Mouse (Mus musculus) lung, postnatal 14 days (tissue): ENCODE measurements around the gene Stx19.

Experiments used
- DNase-seq: peaks from one replicate; pipeline ENCODE4 v3.0.0; 2021

Stx19 gene

GRCm38 (mm10) chr16:62852464-62853252 lies 38.2 kb downstream of the Stx19 start:
- no peak for DNase-seq

GRCm38 (mm10) chr16:62853611-62854126 lies 39.2 kb downstream of the Stx19 start:
- no peak for DNase-seq

- peak; percentile 76 for DNase-seq
Observed at GRCm38 (mm10) chr16:62854191-62855068, 40.0 kb downstream of the Stx19 start, which contains the start of gene Pros1. Gene Pros1, plus strand, starts transcription at chr16:62854307.

- no peak for DNase-seq
Observed at GRCm38 (mm10) chr16:62855385-62855784, 40.9 kb downstream of the Stx19 start.

- no peak for DNase-seq
Observed at GRCm38 (mm10) chr16:62856273-62856672, 41.8 kb downstream of the Stx19 start.

DNA sequence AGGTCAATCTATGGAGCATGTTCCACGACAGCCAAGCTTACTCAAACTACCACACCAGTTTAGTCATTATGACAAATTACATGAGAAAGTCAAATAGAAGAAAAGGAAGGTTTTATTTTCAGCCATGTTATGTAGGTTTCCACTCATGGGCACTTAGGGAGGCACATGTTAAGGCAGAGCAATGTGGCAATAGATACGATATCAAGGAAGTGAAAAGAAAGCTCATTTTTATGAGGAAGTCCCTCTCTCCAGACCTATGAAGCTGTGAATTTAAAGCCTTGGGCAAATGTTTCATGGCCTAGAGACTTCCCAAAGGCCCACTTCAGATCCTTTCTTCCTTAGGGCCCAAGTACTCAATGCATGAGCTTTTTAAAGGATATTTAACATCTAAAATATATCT lies 43.0 kb downstream of the Stx19 start:
- no peak for DNase-seq

- DNase-seq, result peak; percentile 22
Observed at GRCm38 (mm10) chr16:62858018-62858417, 43.5 kb downstream of the Stx19 start.

GRCm38 (mm10) chr16:62860140-62860539 lies 45.7 kb downstream of the Stx19 start:
- no peak for DNase-seq

DNA sequence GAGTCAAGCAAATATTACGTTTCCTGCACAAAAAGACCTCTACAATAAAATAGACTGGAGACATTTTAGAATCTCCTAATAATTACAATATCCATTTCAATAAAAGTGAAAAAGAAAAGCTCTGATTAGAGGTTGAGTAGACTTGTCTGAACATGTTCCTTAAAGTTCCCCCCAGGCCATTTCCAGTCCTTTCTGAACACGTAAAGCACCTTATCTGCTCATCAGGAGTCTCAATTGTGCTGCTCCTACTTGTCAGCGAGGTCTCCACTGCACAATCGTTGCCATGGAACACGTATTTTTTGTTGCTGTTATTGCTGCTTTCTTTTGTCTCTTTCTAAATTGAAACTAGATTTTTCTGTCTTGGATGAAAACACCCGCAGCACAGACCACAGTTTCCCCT lies 47.0 kb downstream of the Stx19 start:
- no peak for DNase-seq

DNA sequence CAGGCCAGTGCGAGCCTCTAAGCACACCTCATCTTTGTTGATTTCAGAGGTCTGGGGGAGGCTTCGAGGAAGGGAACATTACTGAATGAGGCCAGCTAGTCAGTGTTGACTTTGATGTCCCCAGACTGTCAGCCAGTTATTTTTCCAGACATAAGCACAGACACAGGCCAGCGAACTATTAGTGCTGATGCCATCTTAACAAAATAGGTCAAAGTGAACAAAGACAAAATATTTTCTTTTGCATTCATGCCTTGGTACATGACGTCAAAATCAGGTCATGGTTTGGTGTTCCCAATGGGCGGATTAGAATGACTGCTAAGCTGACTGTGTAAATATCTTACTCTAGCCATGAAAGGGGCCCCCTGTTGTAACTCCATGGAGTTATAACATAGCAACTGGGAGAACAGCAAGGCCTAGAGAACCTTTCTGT lies 58.2 kb downstream of the Stx19 start:
- no peak for DNase-seq

DNA sequence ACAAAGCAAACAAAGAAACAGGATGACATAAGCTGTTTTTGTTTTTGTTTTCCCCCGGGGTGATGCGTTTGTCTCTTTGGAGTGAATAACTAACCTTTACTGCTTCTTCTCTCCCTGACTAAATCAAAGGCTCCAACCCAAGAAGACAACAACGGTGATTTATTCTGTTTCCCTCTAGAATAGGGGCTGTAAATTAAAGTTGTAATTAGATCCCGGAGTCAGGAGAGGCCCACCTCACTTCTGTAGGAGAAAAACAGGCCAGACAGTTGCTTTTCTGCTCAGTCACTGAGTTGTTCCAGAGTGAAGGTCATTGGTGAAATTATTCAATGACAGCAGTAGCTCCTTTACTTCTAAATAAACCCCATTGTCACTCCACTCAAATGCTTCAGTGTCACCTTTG lies 58.7 kb downstream of the Stx19 start:
- DNase-seq, result no peak
